Mouse (Mus musculus): ENCODE data around the gene Gm2832. TPM values are rescaled to one million over a fixed set of nuclear protein-coding genes. Genes with fewer than 3 reads are reported as not detected.

The Gm2832 gene
- polyA plus RNA-seq (2017; shearing (Covaris generic)) = not detected

DNA sequence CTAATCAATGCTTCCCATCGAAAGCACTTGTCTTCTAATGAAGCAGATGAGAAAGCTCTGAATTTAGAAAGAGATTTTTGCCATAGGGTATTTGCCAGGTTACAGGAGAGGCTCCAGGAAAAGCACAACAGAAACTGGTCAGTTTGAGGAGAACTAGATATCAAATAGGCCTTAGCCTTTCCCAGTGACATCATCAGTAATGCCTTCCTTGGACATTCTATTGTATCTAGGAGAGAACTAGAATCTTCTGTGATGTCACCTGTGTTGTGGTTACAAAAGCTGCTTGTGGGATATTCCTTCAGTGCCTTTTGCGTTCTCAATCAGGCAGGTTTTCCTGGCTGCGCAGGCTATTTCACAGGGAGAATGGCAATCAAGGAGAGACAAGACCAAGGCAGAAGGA is at the start of gene Gm2832:
Gm2832 (plus strand) TSS at position 301 of the 400 bp plus-strand sequence.

Other genes starting within 250 kb of the Gm2832 start
- gene Dydc2, start 209.6 kb upstream of the Gm2832 start, polyA plus RNA-seq (2017; shearing (Covaris generic)) = not detected
- gene Dydc1, start 205.9 kb upstream of the Gm2832 start, polyA plus RNA-seq (2017; shearing (Covaris generic)) = not detected
- not detected for gene Mat1a, start 173.8 kb upstream of the Gm2832 start, polyA plus RNA-seq (2017; shearing (Covaris generic))
- gene Sftpa1, start 147.0 kb upstream of the Gm2832 start, polyA plus RNA-seq (2017; shearing (Covaris generic)) = not detected
- gene Mbl1, start 127.3 kb upstream of the Gm2832 start, polyA plus RNA-seq (2017; shearing (Covaris generic)) = not detected
- gene Sftpd, start 93.7 kb upstream of the Gm2832 start, polyA plus RNA-seq (2017; shearing (Covaris generic)) = not detected
- gene Gm5798, start 69.8 kb downstream of the Gm2832 start, polyA plus RNA-seq (2017; shearing (Covaris generic)) = not detected
- not detected for gene Gm7945, start 107.6 kb downstream of the Gm2832 start, polyA plus RNA-seq (2017; shearing (Covaris generic))
- not detected for gene Gm6482, start 129.5 kb downstream of the Gm2832 start, polyA plus RNA-seq (2017; shearing (Covaris generic))
- not detected for gene Gm7954, start 174.7 kb downstream of the Gm2832 start, polyA plus RNA-seq (2017; shearing (Covaris generic))
- not detected for gene Gm3486, start 210.7 kb downstream of the Gm2832 start, polyA plus RNA-seq (2017; shearing (Covaris generic))